In genomic region chr7:80455505-80456160, GRCm38 (mm10) we compare ENCODE assay signal across 14 mouse cellular contexts. TPM values are rescaled to one million over a fixed set of nuclear protein-coding genes. Genes with fewer than 3 reads are reported as not detected.
A peak's percentile ranks its signal among the peaks of the same experiment; 100 is the strongest.
DNase-seq lines count a peak whose midpoint lies in the region; ATAC-seq and TF ChIP-seq lines count a peak whose summit lies in the region.
"Had no signal": no experiment of that assay in that cellular context is flagged by ENCODE, and none has a peak within 500 bp of the region (broad histone marks: within the 10 kb centered on the region; RNA-seq: fewer than 3 reads in every experiment).

No protein-coding gene starts in this region.

- TF ChIP-seq CTCF in MEL (IDR thresholded peaks at IDR 0.05 in 2 of 3, conservative IDR thresholded peaks at IDR 0.05 in 1 of 3; ENCODE audit: control insufficient read depth in 1 of 3, insufficient read depth in 1 of 3, low read depth in 2 of 3, low read length in 3 of 3, poor library complexity in 1 of 3, severe bottlenecking in 1 of 3) = no peak

- H3K4me3 ChIP-seq in heart, embryonic 15.5 days = no peak overlapping the region
- no peak overlapping the region for H3K4me3 ChIP-seq in MEL (ENCODE audit: control insufficient read depth in 1 of 2, insufficient read depth in 1 of 2, low read depth in 2 of 2, low read length in 2 of 2)
- H3K4me3 ChIP-seq in embryonic facial prominence, embryonic 15.5 days (replicated peaks) = no peak overlapping the region
- peak overlapping the region; percentile 62 for H3K4me3 ChIP-seq in megakaryocyte, embryonic 14.5 days (replicated peaks)
- H3K4me3 ChIP-seq: kidney, embryonic 15.5 days had no signal

- TF ChIP-seq EP300 in MEL (IDR thresholded peaks at IDR 0.05; ENCODE audit: low read depth in 1 of 2, low read length in 2 of 2) = no peak

- no peaks in the 10 kb centered on the region for H3K9me3 ChIP-seq in heart, embryonic 15.5 days (replicated peaks)
- no peaks in the 10 kb centered on the region for H3K9me3 ChIP-seq in MEL (replicated peaks; ENCODE audit: insufficient read depth, low read length)
- no peaks in the 10 kb centered on the region for H3K9me3 ChIP-seq in embryonic facial prominence, embryonic 15.5 days (replicated peaks)
- H3K9me3 ChIP-seq in megakaryocyte, embryonic 14.5 days = no peaks in the 10 kb centered on the region
- H3K9me3 ChIP-seq: kidney, embryonic 15.5 days had no signal

- H3K36me3 ChIP-seq in heart, embryonic 15.5 days = peaks cover 4% of the 10 kb centered on the region; the same call in 1 of the 2 replicates
- peaks cover 4 to 35% of the 10 kb centered on the region in 2 experiments for H3K36me3 ChIP-seq in MEL (ENCODE audit: control insufficient read depth in 1 of 2, insufficient read depth in 2 of 2, low read length in 2 of 2)
- H3K36me3 ChIP-seq in embryonic facial prominence, embryonic 15.5 days = peaks cover 20% of the 10 kb centered on the region
- peaks cover 92% of the 10 kb centered on the region for H3K36me3 ChIP-seq in megakaryocyte, embryonic 14.5 days (replicated peaks; ENCODE audit: low read length)

- no peaks in the 10 kb centered on the region for H3K27me3 ChIP-seq in heart, embryonic 15.5 days
- no peaks in the 10 kb centered on the region for H3K27me3 ChIP-seq in MEL (ENCODE audit: control insufficient read depth in 1 of 2, insufficient read depth in 2 of 2, low read length in 2 of 2)
- H3K27me3 ChIP-seq in embryonic facial prominence, embryonic 15.5 days = no peaks in the 10 kb centered on the region
- no peaks in the 10 kb centered on the region for H3K27me3 ChIP-seq in megakaryocyte, embryonic 14.5 days (replicated peaks)
- H3K27me3 ChIP-seq: kidney, embryonic 15.5 days had no signal

- no peak for DNase-seq in heart, postnatal 14 days
- DNase-seq in MEL (ENCODE audit: low read depth, low spot score) = peak; percentile 86
- no peak for DNase-seq in lung, postnatal 10 days
- no peak for DNase-seq in cerebellum, adult 18-20 months
- DNase-seq in urinary bladder, postnatal 14 days (ENCODE audit: low spot score) = no peak
- DNase-seq: adrenal gland, postnatal 25 days; cerebellum, adult 2 months; embryo, embryonic 11 days; lung, postnatal 14 days; right cerebral cortex, postnatal 14 days had no signal

- no peak for ATAC-seq in heart, embryonic 15.5 days (replicated peaks; ENCODE audit: insufficient number of reproducible peaks, insufficient read depth, low FRiP score, low read depth)
- no peak for ATAC-seq in embryonic facial prominence, embryonic 15.5 days (ENCODE audit: insufficient number of reproducible peaks, low FRiP score, low TSS enrichment, low read depth)

- TF ChIP-seq RAD21 in MEL (IDR thresholded peaks at IDR 0.05; ENCODE audit: low read depth, low read length) = no peak

- no peak overlapping the region for H3K4me2 ChIP-seq in heart, embryonic 15.5 days
- no peak overlapping the region for H3K4me2 ChIP-seq in embryonic facial prominence, embryonic 15.5 days (replicated peaks)
- H3K4me2 ChIP-seq: kidney, embryonic 15.5 days had no signal

- no peak overlapping the region for H3K9ac ChIP-seq in heart, embryonic 15.5 days
- H3K9ac ChIP-seq in MEL (ENCODE audit: control insufficient read depth, low read depth, low read length, poor library complexity, severe bottlenecking) = peak overlapping the region; percentile 37
- no peak overlapping the region for H3K9ac ChIP-seq in embryonic facial prominence, embryonic 15.5 days
- H3K9ac ChIP-seq: kidney, embryonic 15.5 days had no signal

- intact Hi-C loops in heart, postnatal 14 days (cut with DNase I) = no loop called here

- no peaks in the 10 kb centered on the region for H3K79me2 ChIP-seq in MEL (ENCODE audit: control insufficient read depth, insufficient read depth, low read length, poor library complexity)

- H3K4me1 ChIP-seq in heart, embryonic 15.5 days (replicated peaks) = peaks cover 44% of the 10 kb centered on the region
- H3K4me1 ChIP-seq in MEL (ENCODE audit: control insufficient read depth in 1 of 2, insufficient read depth in 2 of 2, low read length in 2 of 2) = peaks cover 17 to 30% of the 10 kb centered on the region in 2 experiments
- peaks cover 30% of the 10 kb centered on the region for H3K4me1 ChIP-seq in embryonic facial prominence, embryonic 15.5 days
- H3K4me1 ChIP-seq in megakaryocyte, embryonic 14.5 days = peaks cover 91% of the 10 kb centered on the region

- WGBS in heart, embryonic 15.5 days = 59% methylated on average over 4 of the region's 4 CpGs
- 47% methylated on average over 4 of the region's 4 CpGs for WGBS in embryonic facial prominence, embryonic 15.5 days

- TF ChIP-seq POLR2A in MEL (IDR thresholded peaks at IDR 0.05; ENCODE audit: control insufficient read depth in 1 of 2, insufficient read depth in 1 of 2, low read depth in 1 of 2, low read length in 2 of 2, poor library complexity in 1 of 2) = no peak; a peak in 1 of 4 replicates

- peak overlapping the region; percentile 54 for H3K27ac ChIP-seq in heart, embryonic 15.5 days
- H3K27ac ChIP-seq in MEL (ENCODE audit: control insufficient read depth, low read depth, low read length) = peak overlapping the region; percentile 58
- H3K27ac ChIP-seq in embryonic facial prominence, embryonic 15.5 days (replicated peaks) = peak overlapping the region; percentile 78

TF ChIP-seq in MEL, 35 proteins besides CTCF, POLR2A, EP300 and RAD21:
- TF ChIP-seq ELF1 (IDR thresholded peaks at IDR 0.05; ENCODE audit: low read depth, low read length) (peak; percentile 38; the same call in 1 of the 2 replicates), TBP (IDR thresholded peaks at IDR 0.05; ENCODE audit: low read depth, low read length) (0 out of 2 replicates have a peak, but pooled peaks have one; percentile 14), NELFE (IDR thresholded peaks at IDR 0.05; ENCODE audit: low read depth, low read length) (no peak), CHD2 (IDR thresholded peaks at IDR 0.05; ENCODE audit: low read length) (no peak), SIN3A (IDR thresholded peaks at IDR 0.05; ENCODE audit: low read length) (peak; percentile 33; the same call in 1 of the 2 replicates), ZNF384 (IDR thresholded peaks at IDR 0.05; ENCODE audit: low read depth, low read length) (peak; percentile 97), MYC (IDR thresholded peaks at IDR 0.05; ENCODE audit: low read depth, low read length) (peak; percentile 45; the same call in 1 of the 2 replicates)

RNA-seq across cellular contexts. Expression of gene Furin, which starts 50.4 kb away (rescaled TPM):
- 16.0 and 18.2 TPM in 2 replicates for polyA plus RNA-seq in heart, embryonic 15.5 days (2015; fragmentation: Nextera tagmentation; extraction: Ambion mirVana)
- 100 to 1,000 TPM; 115 to 127 TPM for total RNA-seq in heart, postnatal 14 days (2021)
- total RNA-seq in MEL (2012; rRNA removed) = 11.6 and 13.7 TPM in 2 replicates
- polyA plus RNA-seq in MEL (2012; ENCODE audit: insufficient read depth in 1 of 2, insufficient read length in 2 of 2, low read depth in 1 of 2, low replicate concordance in 2 of 2, missing spikeins in 1 of 2) = 10 to 100 TPM in 1 of 2 experiments, not detected in 1; 32.3 TPM
- polyA plus RNA-seq in embryonic facial prominence, embryonic 15.5 days (2015; fragmentation: Nextera tagmentation; extraction: Ambion mirVana) = 16.0 and 16.7 TPM in 2 replicates
- polyA plus RNA-seq in megakaryocyte, embryonic 14.5 days (2012; ENCODE audit: insufficient read depth, low replicate concordance) = 72.7 and 125 TPM in 2 replicates
